Mouse (Mus musculus): ENCODE measurements around the gene Wdr78. TPM values are rescaled to one million over a fixed set of nuclear protein-coding genes. Genes with fewer than 3 reads are reported as not detected.

Gene Wdr78
- polyA plus RNA-seq, 1 experiment = 0.47 TPM

GRCm38 (mm10) chr4:103136946-103137345 is 22.6 kb upstream of the Wdr78 start:
- Histone ChIP-seq H3K36me3 (ENCODE audit: control insufficient read depth, insufficient read depth) (peaks cover 56% of the 10 kb centered on the region), H3K79me2 (ENCODE audit: control insufficient read depth, insufficient read depth) (no peaks in the 10 kb centered on the region), H3ac (ENCODE audit: control insufficient read depth, insufficient read length) (no peak overlapping the region), H3K27me3 (ENCODE audit: control insufficient read depth, insufficient read depth, insufficient read length) (no peaks in the 10 kb centered on the region), H3K4me2 (ENCODE audit: low read depth) (no peak overlapping the region), H3K4me3 (no peak overlapping the region)
- no peak for TF ChIP-seq TCF12 (IDR thresholded peaks at IDR 0.05; ENCODE audit: insufficient read depth, poor library complexity, severe bottlenecking)
- TF ChIP-seq MYOG (IDR thresholded peaks at IDR 0.05; ENCODE audit: control insufficient read depth in 1 of 3, insufficient read depth in 1 of 3, insufficient read length in 2 of 3, low read depth in 2 of 3) = no peak
- no peak for TF ChIP-seq E2F4 (IDR thresholded peaks at IDR 0.05; ENCODE audit: insufficient read depth)
- TF ChIP-seq POLR2AphosphoS2 (IDR thresholded peaks at IDR 0.05; ENCODE audit: insufficient read length, low read depth) = no peak
- no peak for TF ChIP-seq REST (IDR thresholded peaks at IDR 0.05; ENCODE audit: insufficient read depth, insufficient read length)
- TF ChIP-seq CEBPB (IDR thresholded peaks at IDR 0.05; ENCODE audit: insufficient read depth, poor library complexity, severe bottlenecking) = no peak
- TF ChIP-seq TCF3 (IDR thresholded peaks at IDR 0.05; ENCODE audit: insufficient read length, low read depth) = no peak
- no peak for TF ChIP-seq USF1 (IDR thresholded peaks at IDR 0.05; ENCODE audit: low read depth)
- TF ChIP-seq POLR2A (IDR thresholded peaks at IDR 0.05; ENCODE audit: insufficient read length, low read depth) = no peak
- no peak for TF ChIP-seq MAX (IDR thresholded peaks at IDR 0.05; ENCODE audit: low read depth)
- no peak for TF ChIP-seq SRF (IDR thresholded peaks at IDR 0.05; ENCODE audit: control insufficient read depth, insufficient read length, low read depth)
- no peak for TF ChIP-seq MYOD1 (IDR thresholded peaks at IDR 0.05; ENCODE audit: control insufficient read depth in 1 of 3, insufficient read length in 2 of 3, low read depth in 2 of 3)

- H3K4me2 ChIP-seq (ENCODE audit: low read depth) = no peak overlapping the region
- TF ChIP-seq MAX (IDR thresholded peaks at IDR 0.05; ENCODE audit: low read depth) (no peak), POLR2A (IDR thresholded peaks at IDR 0.05; ENCODE audit: insufficient read length, low read depth) (no peak), POLR2AphosphoS2 (IDR thresholded peaks at IDR 0.05; ENCODE audit: insufficient read length, low read depth) (no peak), MYOD1 (IDR thresholded peaks at IDR 0.05; ENCODE audit: control insufficient read depth in 1 of 3, insufficient read length in 2 of 3, low read depth in 2 of 3) (no peak), TCF3 (IDR thresholded peaks at IDR 0.05; ENCODE audit: insufficient read length, low read depth) (no peak), MYOG (IDR thresholded peaks at IDR 0.05; ENCODE audit: control insufficient read depth in 1 of 3, insufficient read depth in 1 of 3, insufficient read length in 2 of 3, low read depth in 2 of 3) (no peak), REST (IDR thresholded peaks at IDR 0.05; ENCODE audit: insufficient read depth, insufficient read length) (no peak), E2F4 (IDR thresholded peaks at IDR 0.05; ENCODE audit: insufficient read depth) (no peak), USF1 (IDR thresholded peaks at IDR 0.05; ENCODE audit: low read depth) (no peak), SRF (IDR thresholded peaks at IDR 0.05; ENCODE audit: control insufficient read depth, insufficient read length, low read depth) (no peak), CEBPB (IDR thresholded peaks at IDR 0.05; ENCODE audit: insufficient read depth, poor library complexity, severe bottlenecking) (no peak), TCF12 (IDR thresholded peaks at IDR 0.05; ENCODE audit: insufficient read depth, poor library complexity, severe bottlenecking) (no peak)
- peaks cover 8% of the 10 kb centered on the region for H3K36me3 ChIP-seq (ENCODE audit: control insufficient read depth, insufficient read depth)
These were observed 12.2 kb upstream of the Wdr78 start for GRCm38 (mm10) chr4:103126533-103126932.

GRCm38 (mm10) chr4:103123606-103124005 is 9.3 kb upstream of the Wdr78 start:
- Histone ChIP-seq H3K27me3 (ENCODE audit: control insufficient read depth, insufficient read depth, insufficient read length) (no peaks in the 10 kb centered on the region), H3K4me2 (ENCODE audit: low read depth) (no peak overlapping the region), H3K79me2 (ENCODE audit: control insufficient read depth, insufficient read depth) (peaks cover 88% of the 10 kb centered on the region), H3ac (ENCODE audit: control insufficient read depth, insufficient read length) (no peak overlapping the region), H3K36me3 (ENCODE audit: control insufficient read depth, insufficient read depth) (no peaks in the 10 kb centered on the region), H3K4me3 (no peak overlapping the region)
- TF ChIP-seq REST (IDR thresholded peaks at IDR 0.05; ENCODE audit: insufficient read depth, insufficient read length) (no peak), MYOG (IDR thresholded peaks at IDR 0.05; ENCODE audit: control insufficient read depth in 1 of 3, insufficient read depth in 1 of 3, insufficient read length in 2 of 3, low read depth in 2 of 3) (no peak), SRF (IDR thresholded peaks at IDR 0.05; ENCODE audit: control insufficient read depth, insufficient read length, low read depth) (no peak)

More at GRCm38 (mm10) chr4:103126533-103126932, 12.2 kb upstream of the Wdr78 start:
- no peak overlapping the region for H3K4me3 ChIP-seq
- H3ac ChIP-seq (ENCODE audit: control insufficient read depth, insufficient read length) = no peak overlapping the region
- H3K79me2 ChIP-seq (ENCODE audit: control insufficient read depth, insufficient read depth) = peaks cover 87% of the 10 kb centered on the region
- no peaks in the 10 kb centered on the region for H3K27me3 ChIP-seq (ENCODE audit: control insufficient read depth, insufficient read depth, insufficient read length)

- H3K27me3 ChIP-seq (ENCODE audit: control insufficient read depth, insufficient read depth, insufficient read length) = no peaks in the 10 kb centered on the region
- TF ChIP-seq REST (IDR thresholded peaks at IDR 0.05; ENCODE audit: insufficient read depth, insufficient read length) (no peak), MAX (IDR thresholded peaks at IDR 0.05; ENCODE audit: low read depth) (no peak), MYOD1 (IDR thresholded peaks at IDR 0.05; ENCODE audit: control insufficient read depth in 1 of 3, insufficient read length in 2 of 3, low read depth in 2 of 3) (no peak), TCF3 (IDR thresholded peaks at IDR 0.05; ENCODE audit: insufficient read length, low read depth) (no peak), SRF (IDR thresholded peaks at IDR 0.05; ENCODE audit: control insufficient read depth, insufficient read length, low read depth) (no peak), CEBPB (IDR thresholded peaks at IDR 0.05; ENCODE audit: insufficient read depth, poor library complexity, severe bottlenecking) (no peak), POLR2A (IDR thresholded peaks at IDR 0.05; ENCODE audit: insufficient read length, low read depth) (no peak), TCF12 (IDR thresholded peaks at IDR 0.05; ENCODE audit: insufficient read depth, poor library complexity, severe bottlenecking) (no peak), MYOG (IDR thresholded peaks at IDR 0.05; ENCODE audit: control insufficient read depth in 1 of 3, insufficient read depth in 1 of 3, insufficient read length in 2 of 3, low read depth in 2 of 3) (no peak), E2F4 (IDR thresholded peaks at IDR 0.05; ENCODE audit: insufficient read depth) (no peak), USF1 (IDR thresholded peaks at IDR 0.05; ENCODE audit: low read depth) (no peak)
- H3ac ChIP-seq (ENCODE audit: control insufficient read depth, insufficient read length) = no peak overlapping the region
- H3K79me2 ChIP-seq (ENCODE audit: control insufficient read depth, insufficient read depth) = peaks cover 83% of the 10 kb centered on the region
- no peak overlapping the region for H3K4me3 ChIP-seq
- no peaks in the 10 kb centered on the region for H3K36me3 ChIP-seq (ENCODE audit: control insufficient read depth, insufficient read depth)
- H3K4me2 ChIP-seq (ENCODE audit: low read depth) = peak overlapping the region; percentile 13
These were observed 8.7 kb upstream of the Wdr78 start for GRCm38 (mm10) chr4:103123086-103123485.

- Histone ChIP-seq H3K4me3 (peak overlapping the region; percentile 43), H3K79me2 (ENCODE audit: control insufficient read depth, insufficient read depth) (peaks cover 62% of the 10 kb centered on the region), H3ac (ENCODE audit: control insufficient read depth, insufficient read length) (no peak overlapping the region), H3K36me3 (ENCODE audit: control insufficient read depth, insufficient read depth) (no peaks in the 10 kb centered on the region), H3K27me3 (ENCODE audit: control insufficient read depth, insufficient read depth, insufficient read length) (no peaks in the 10 kb centered on the region), H3K4me2 (ENCODE audit: low read depth) (peak overlapping the region; percentile 62)
- TF ChIP-seq MAX (IDR thresholded peaks at IDR 0.05; ENCODE audit: low read depth) (no peak), MYOD1 (IDR thresholded peaks at IDR 0.05; ENCODE audit: control insufficient read depth in 1 of 3, insufficient read length in 2 of 3, low read depth in 2 of 3) (no peak), REST (IDR thresholded peaks at IDR 0.05; ENCODE audit: insufficient read depth, insufficient read length) (no peak), POLR2A (IDR thresholded peaks at IDR 0.05; ENCODE audit: insufficient read length, low read depth) (no peak), MYOG (IDR thresholded peaks at IDR 0.05; ENCODE audit: control insufficient read depth in 1 of 3, insufficient read depth in 1 of 3, insufficient read length in 2 of 3, low read depth in 2 of 3) (no peak), POLR2AphosphoS2 (IDR thresholded peaks at IDR 0.05; ENCODE audit: insufficient read length, low read depth) (no peak), SRF (IDR thresholded peaks at IDR 0.05; ENCODE audit: control insufficient read depth, insufficient read length, low read depth) (no peak), TCF12 (IDR thresholded peaks at IDR 0.05; ENCODE audit: insufficient read depth, poor library complexity, severe bottlenecking) (no peak), USF1 (IDR thresholded peaks at IDR 0.05; ENCODE audit: low read depth) (no peak), E2F4 (IDR thresholded peaks at IDR 0.05; ENCODE audit: insufficient read depth) (no peak), CEBPB (IDR thresholded peaks at IDR 0.05; ENCODE audit: insufficient read depth, poor library complexity, severe bottlenecking) (no peak), TCF3 (IDR thresholded peaks at IDR 0.05; ENCODE audit: insufficient read length, low read depth) (no peak)
These were observed 6.6 kb upstream of the Wdr78 start for GRCm38 (mm10) chr4:103120874-103121389.
